Mouse (Mus musculus) urinary bladder, postnatal 36 days (tissue): ENCODE measurements around the gene Sirpa.
A peak's percentile ranks its signal among the peaks of the same experiment; 100 is the strongest.

Experiments used
- DNase-seq, 2 experiments: peaks; one replicate each; pipeline ENCODE4 v3.0.0; 2022; ENCODE audit warnings: low spot score in 2 of 2, mixed read lengths in 1 of 2

Sirpa gene

GRCm38 (mm10) chr2:129582261-129582660 is 10.4 kb upstream of the Sirpa start:
- DNase-seq: no peak

GRCm38 (mm10) chr2:129584905-129585304 is 7.7 kb upstream of the Sirpa start:
- no peak for DNase-seq

- no peak for DNase-seq
These were observed 6.6 kb upstream of the Sirpa start for GRCm38 (mm10) chr2:129585904-129586514.

GRCm38 (mm10) chr2:129587241-129587640 is 5.4 kb upstream of the Sirpa start:
- DNase-seq: no peak

GRCm38 (mm10) chr2:129587825-129588251 is 4.8 kb upstream of the Sirpa start:
- DNase-seq: no peak

GRCm38 (mm10) chr2:129591897-129592296 is 738 bp upstream of the Sirpa start:
- DNase-seq: no peak

- DNase-seq: peak; percentile 56 to 75
These were observed 673 bp downstream of the Sirpa start for GRCm38 (mm10) chr2:129593141-129593875.

GRCm38 (mm10) chr2:129593876-129594421 is 1.3 kb downstream of the Sirpa start:
- DNase-seq: no peak

- no peak for DNase-seq
These were observed 1.9 kb downstream of the Sirpa start for GRCm38 (mm10) chr2:129594569-129594968.

- no peak for DNase-seq
These were observed 2.6 kb downstream of the Sirpa start for GRCm38 (mm10) chr2:129595206-129595605.

GRCm38 (mm10) chr2:129595661-129596209 is 3.1 kb downstream of the Sirpa start:
- no peak for DNase-seq

- no peak for DNase-seq
These were observed 4.0 kb downstream of the Sirpa start for GRCm38 (mm10) chr2:129596555-129597172.

- DNase-seq: no peak
These were observed 4.9 kb downstream of the Sirpa start for GRCm38 (mm10) chr2:129597581-129597980.

- DNase-seq: no peak
These were observed 5.5 kb downstream of the Sirpa start for GRCm38 (mm10) chr2:129598094-129598493.

- no peak for DNase-seq
These were observed 6.8 kb downstream of the Sirpa start for GRCm38 (mm10) chr2:129599231-129600084.

- peak in 1 of 2 experiments; percentile 57 for DNase-seq
These were observed 8.5 kb downstream of the Sirpa start for GRCm38 (mm10) chr2:129601059-129601650.

- DNase-seq: no peak
These were observed 9.4 kb downstream of the Sirpa start for GRCm38 (mm10) chr2:129601894-129602663.

- no peak for DNase-seq
These were observed 10.2 kb downstream of the Sirpa start for GRCm38 (mm10) chr2:129602856-129603255.

- DNase-seq: no peak
These were observed 10.9 kb downstream of the Sirpa start for GRCm38 (mm10) chr2:129603536-129603935.

GRCm38 (mm10) chr2:129604032-129604431 is 11.4 kb downstream of the Sirpa start:
- peak in 1 of 2 experiments; percentile 19 for DNase-seq
